Mouse (Mus musculus) liver, embryonic 12.5 days (tissue): ENCODE data around the gene Lrp5. TPM values are rescaled to one million over a fixed set of nuclear protein-coding genes. Genes with fewer than 3 reads are reported as not detected.
"Not testable (repeated sequence)": the region's sequence is repeated elsewhere in the genome, so short reads cannot be mapped to it uniquely, and the experiment has no call there.

Experiments
- ATAC-seq: fragments of 200-750 bp; cut with Nextera tagmentation; 2 replicates; pipeline ENCODE4 v1.8.0; 2017; ENCODE audit warnings: moderate number of reproducible peaks, mild to moderate bottlenecking, moderate library complexity
- H3K27ac ChIP-seq: fragments of 300-500 bp; sonication (generic); 2 replicates; pipeline ENCODE4 v1.5.1; 2016; ENCODE audit warnings: mild to moderate bottlenecking
- H3K27me3 ChIP-seq: fragments of 300-500 bp; sonication (generic); replicated peaks from 2 replicates; pipeline ENCODE4 v1.6.1; 2016; ENCODE audit warnings: mild to moderate bottlenecking, moderate library complexity
- H3K36me3 ChIP-seq: fragments of 300-500 bp; sonication (generic); 2 replicates; pipeline ENCODE4 v1.6.1; 2016; ENCODE audit warnings: mild to moderate bottlenecking, moderate library complexity
- H3K4me1 ChIP-seq: fragments of 300-500 bp; sonication (generic); 2 replicates; pipeline ENCODE4 v1.6.1; 2016
- H3K4me2 ChIP-seq: fragments of 300-500 bp; sonication (generic); 2 replicates; pipeline ENCODE4 v1.6.1; 2016; ENCODE audit warnings: mild to moderate bottlenecking, moderate library complexity
- H3K4me3 ChIP-seq: fragments of 300-500 bp; sonication (generic); 2 replicates; pipeline ENCODE4 v1.5.1; 2016; ENCODE audit warnings: mild to moderate bottlenecking, moderate library complexity
- H3K9ac ChIP-seq: fragments of 300-500 bp; sonication (generic); 2 replicates; pipeline ENCODE4 v1.6.1; 2016; ENCODE audit warnings: mild to moderate bottlenecking, moderate library complexity
- H3K9me3 ChIP-seq: fragments of 300-500 bp; sonication (generic); replicated peaks from 2 replicates; pipeline ENCODE4 v1.6.1; 2016; ENCODE audit warnings: mild to moderate bottlenecking, moderate library complexity
- WGBS: fragments of 180-500 bp; shearing (Covaris S2); methylation state at CpG from one replicate; pipeline ENCODE4 v1.1.7; 2016; ENCODE audit not compliant: insufficient replicate concordance; 5-methylcytosine and 5-hydroxymethylcytosine counted together
- polyA plus RNA-seq: library from polyadenylated mRNA; unstranded; fragments of >200 nt; fragmentation: Nextera tagmentation; extraction: Ambion mirVana; gene quantifications from 2 replicates; pipeline ENCODE4 v1.2.1, GENCODE M21; 2016

The Lrp5 gene
- polyA plus RNA-seq, 1 experiment from 2014 or later, result 2.7 TPM

DNA sequence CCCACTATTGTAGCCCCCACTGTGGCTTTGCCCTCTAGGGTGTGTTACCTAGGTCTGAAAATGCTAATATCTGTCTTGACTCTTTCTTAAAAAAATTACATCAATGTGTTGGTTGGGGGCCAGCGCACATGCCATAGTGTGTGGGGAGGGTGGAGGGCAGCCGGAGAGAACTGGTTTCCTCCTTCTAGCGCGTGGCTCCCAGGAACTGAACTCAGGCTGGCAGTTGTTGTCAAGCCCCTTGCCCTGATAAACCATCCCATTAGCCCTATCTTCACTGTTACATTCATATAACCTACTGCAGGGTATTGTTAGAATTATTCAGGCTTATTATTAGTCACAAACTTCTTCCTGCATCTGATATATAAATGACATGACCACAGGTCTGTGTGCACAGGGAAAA is 96.4 kb downstream of the Lrp5 start:
- Histone ChIP-seq H3K9me3 (no peaks in the 10 kb centered on the region), H3K27ac (peak overlapping the region; percentile 71), H3K9ac (no peak overlapping the region; the same call in 1 of the 2 replicates), H3K27me3 (no peaks in the 10 kb centered on the region), H3K4me2 (peak overlapping the region; percentile 40), H3K4me1 (peaks cover 26% of the 10 kb centered on the region), H3K4me3 (no peak overlapping the region), H3K36me3 (peaks cover 87% of the 10 kb centered on the region)
- ATAC-seq, result peak; percentile 58
- WGBS, result 51% methylated on average over 4 of the region's 4 CpGs

DNA sequence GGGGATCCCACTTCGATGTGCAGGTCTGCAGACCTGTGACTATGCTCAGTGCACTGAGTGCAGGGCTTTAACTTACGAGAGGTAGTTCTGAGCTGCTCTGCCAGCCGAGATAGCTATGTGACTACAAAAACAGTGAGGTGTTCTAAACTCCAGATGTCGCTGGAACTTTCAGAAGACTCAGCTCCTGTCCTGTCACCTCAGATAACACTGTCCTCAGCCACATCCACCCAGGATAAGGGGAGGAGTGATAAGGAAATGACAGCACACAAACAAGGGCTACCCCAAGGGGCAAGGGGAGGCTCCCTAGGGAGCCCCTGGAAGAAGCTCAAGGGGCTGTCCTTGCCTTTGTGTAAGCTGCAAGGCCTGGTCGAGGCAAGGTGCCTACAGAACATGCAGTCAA is 96.8 kb downstream of the Lrp5 start:
- Histone ChIP-seq H3K4me2 (peak overlapping the region; percentile 40), H3K4me3 (no peak overlapping the region), H3K9me3 (no peaks in the 10 kb centered on the region), H3K4me1 (peaks cover 26% of the 10 kb centered on the region), H3K27ac (peak overlapping the region; percentile 71), H3K36me3 (peaks cover 87% of the 10 kb centered on the region), H3K9ac (no peak overlapping the region; the same call in 1 of the 2 replicates), H3K27me3 (no peaks in the 10 kb centered on the region)
- WGBS, result 16% methylated on average over 5 of the region's 5 CpGs
- peak; percentile 89 for ATAC-seq

DNA sequence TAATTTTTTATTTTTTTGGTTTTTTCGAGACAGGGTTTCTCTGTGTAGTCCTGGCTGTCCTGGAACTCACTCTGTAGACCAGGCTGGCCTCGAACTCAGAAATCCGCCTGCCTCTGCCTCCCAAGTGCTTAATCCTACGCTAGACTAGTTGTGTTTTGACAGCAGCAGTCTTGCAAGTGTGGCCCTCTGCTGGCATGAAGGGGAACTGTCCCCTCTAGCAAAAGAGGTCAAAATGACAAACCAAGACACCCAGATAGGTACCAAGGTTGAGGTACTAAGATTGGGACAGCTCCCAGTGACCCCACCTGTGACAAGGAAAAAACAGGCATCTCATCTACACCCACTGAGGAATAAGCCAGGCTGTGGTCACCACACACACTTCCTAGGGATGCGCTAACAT is 98.6 kb downstream of the Lrp5 start:
- not testable (repeated sequence) for ATAC-seq, H3K9ac ChIP-seq, H3K27me3 ChIP-seq, H3K27ac ChIP-seq, H3K4me3 ChIP-seq, H3K9me3 ChIP-seq, H3K4me2 ChIP-seq
- 76% methylated on average over 5 of the region's 5 CpGs for WGBS
- H3K36me3 ChIP-seq, result peaks cover 76% of the 10 kb centered on the region
- peaks cover 26% of the 10 kb centered on the region for H3K4me1 ChIP-seq

DNA sequence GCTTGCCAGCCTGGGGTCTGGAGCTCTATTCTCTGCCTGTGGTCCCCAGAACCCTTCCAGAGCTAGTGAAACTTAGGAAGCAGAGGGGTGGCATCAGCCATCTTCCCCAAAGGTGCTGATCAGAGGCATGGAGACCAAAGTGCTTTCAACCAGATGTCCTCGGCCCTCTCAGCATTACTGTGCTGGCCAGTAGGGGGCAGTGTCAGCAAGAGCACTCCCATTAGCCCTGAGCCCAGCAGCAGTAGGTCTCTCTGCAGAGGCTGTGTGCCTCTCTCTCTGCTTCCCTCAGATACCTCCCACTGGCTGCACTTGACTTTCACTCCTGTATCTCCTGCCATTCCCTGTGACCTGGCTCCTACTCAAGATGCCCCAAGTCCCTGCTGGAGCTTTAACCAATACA is 99.8 kb downstream of the Lrp5 start:
- H3K27ac ChIP-seq, result no peak overlapping the region
- H3K4me3 ChIP-seq, result no peak overlapping the region
- no peak overlapping the region for H3K9ac ChIP-seq
- no peaks in the 10 kb centered on the region for H3K27me3 ChIP-seq
- no peaks in the 10 kb centered on the region for H3K9me3 ChIP-seq
- 0 out of 2 replicates have a peak, but pooled peaks have one; percentile 11 for ATAC-seq
- 29% methylated on average over 1 of the region's 1 CpGs for WGBS
- H3K4me1 ChIP-seq, result peaks cover 26% of the 10 kb centered on the region
- H3K4me2 ChIP-seq, result no peak overlapping the region
- H3K36me3 ChIP-seq, result peaks cover 64% of the 10 kb centered on the region

DNA sequence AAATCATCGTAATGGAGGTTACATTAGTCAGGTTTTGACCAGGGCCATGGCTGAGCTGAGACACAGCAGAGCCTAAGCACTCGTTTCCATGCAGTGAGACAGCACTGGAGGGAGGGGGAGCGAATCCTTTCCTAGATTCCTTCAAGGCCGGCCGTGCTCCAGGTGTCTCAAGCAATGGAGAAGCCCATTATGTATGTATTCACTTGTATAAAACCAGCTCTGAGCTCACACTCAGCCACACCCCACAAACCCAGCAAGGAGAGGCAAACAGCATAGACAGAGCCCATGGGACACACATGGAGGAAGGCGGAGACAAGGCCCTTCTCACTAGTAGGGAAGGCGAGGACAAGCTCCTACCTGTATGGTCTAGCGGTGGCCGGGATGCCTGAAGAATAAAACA is 100.3 kb downstream of the Lrp5 start:
- H3K9ac ChIP-seq, result no peak overlapping the region
- peaks cover 58% of the 10 kb centered on the region for H3K36me3 ChIP-seq
- no peak overlapping the region for H3K4me2 ChIP-seq
- no peaks in the 10 kb centered on the region for H3K27me3 ChIP-seq
- peaks cover 23% of the 10 kb centered on the region for H3K4me1 ChIP-seq
- H3K27ac ChIP-seq, result no peak overlapping the region
- 81% methylated on average over 9 of the region's 9 CpGs for WGBS
- H3K4me3 ChIP-seq, result no peak overlapping the region
- no peaks in the 10 kb centered on the region for H3K9me3 ChIP-seq
- no peak for ATAC-seq

DNA sequence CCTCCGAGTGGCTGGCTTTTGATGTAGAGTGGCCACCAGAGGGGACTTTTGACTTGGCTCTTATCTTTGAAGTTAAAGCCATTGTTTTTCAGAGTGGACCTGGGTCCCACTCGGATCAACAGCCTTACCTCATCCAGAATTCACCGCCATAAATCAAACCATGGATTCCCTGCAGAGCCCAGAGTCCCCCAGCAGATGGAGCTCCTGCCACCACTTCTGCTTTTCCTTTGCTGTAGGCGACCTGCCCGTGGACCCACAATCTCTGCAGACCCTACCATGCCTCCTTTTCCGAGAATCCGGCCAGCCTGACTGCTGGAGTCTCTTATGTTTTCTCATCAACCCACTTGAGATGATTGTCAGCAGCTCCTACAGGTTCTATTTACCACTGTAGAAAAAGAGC is 105.0 kb downstream of the Lrp5 start:
- H3K9me3 ChIP-seq, result no peaks in the 10 kb centered on the region
- H3K9ac ChIP-seq, result no peak overlapping the region
- peaks cover 23% of the 10 kb centered on the region for H3K36me3 ChIP-seq
- peaks cover 23% of the 10 kb centered on the region for H3K4me1 ChIP-seq
- H3K4me3 ChIP-seq, result no peak overlapping the region
- H3K27me3 ChIP-seq, result no peaks in the 10 kb centered on the region
- no peak overlapping the region for H3K27ac ChIP-seq
- WGBS, result 21% methylated on average over 7 of the region's 7 CpGs
- ATAC-seq, result no peak
- no peak overlapping the region for H3K4me2 ChIP-seq

DNA sequence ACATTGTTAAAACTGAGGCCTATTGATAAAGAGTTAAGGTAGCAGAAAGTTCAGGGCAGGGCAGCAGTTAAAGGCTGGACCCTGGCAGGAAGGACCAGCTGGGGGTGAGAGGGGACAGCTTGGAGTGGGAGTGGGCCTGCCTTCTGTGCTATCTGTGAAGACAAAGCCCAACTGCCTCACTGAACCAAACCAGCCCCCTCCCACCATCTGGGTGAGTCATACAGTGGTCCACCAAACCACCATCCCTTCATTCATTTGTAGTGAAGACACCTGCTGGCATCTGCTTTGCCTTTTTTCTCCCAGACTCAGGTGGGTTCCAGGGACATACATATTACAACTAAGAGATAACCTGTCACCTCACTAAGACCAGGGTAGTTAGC is 108.5 kb downstream of the Lrp5 start:
- Histone ChIP-seq H3K4me2 (peak overlapping the region; percentile 72), H3K27me3 (no peaks in the 10 kb centered on the region), H3K36me3 (no peaks in the 10 kb centered on the region), H3K4me1 (peaks cover 43% of the 10 kb centered on the region), H3K9me3 (no peaks in the 10 kb centered on the region), H3K9ac (no peak overlapping the region), H3K4me3 (no peak overlapping the region), H3K27ac (peak overlapping the region; percentile 94; the same call in 1 of the 2 replicates)
- ATAC-seq, result no peak

DNA sequence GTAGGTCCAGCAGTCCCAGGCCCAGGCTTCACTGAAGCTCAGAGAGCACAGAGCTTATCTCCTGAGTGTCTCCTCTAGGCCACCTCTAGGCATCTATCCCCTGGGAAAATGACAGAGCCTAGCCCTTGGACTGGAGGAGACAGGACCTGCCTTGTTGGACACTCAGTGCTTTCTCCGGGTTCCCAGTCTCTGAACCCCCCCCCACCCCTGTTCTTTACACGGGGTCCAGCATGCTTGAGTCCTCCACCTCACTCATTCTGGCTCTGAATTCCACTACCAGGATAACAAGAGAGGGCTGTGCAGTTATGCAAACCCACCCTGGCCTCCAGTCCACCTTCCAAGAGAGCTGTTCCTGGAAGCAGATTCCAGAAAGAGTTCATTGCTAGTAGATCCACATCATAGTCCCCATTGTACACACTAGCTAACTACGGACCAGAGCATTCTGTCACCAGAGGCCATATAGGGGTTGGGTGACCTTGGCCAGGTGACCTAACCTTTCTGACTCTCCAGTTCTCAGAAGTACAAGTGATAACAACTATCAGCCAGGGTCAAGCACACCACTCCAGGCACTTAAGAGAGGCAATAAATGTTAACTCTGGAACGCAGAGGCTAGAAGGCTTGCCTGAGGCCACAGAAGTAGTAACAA is 109.0 kb downstream of the Lrp5 start:
- whole genome bisulfite sequencing, result 58% methylated on average over 4 of the region's 4 CpGs
- Histone ChIP-seq H3K4me3 (peak overlapping the region; percentile 7; the same call in 1 of the 2 replicates), H3K4me2 (peak overlapping the region; percentile 72), H3K27ac (peak overlapping the region; percentile 94), H3K36me3 (no peaks in the 10 kb centered on the region; the same call in 1 of the 2 replicates), H3K9me3 (no peaks in the 10 kb centered on the region), H3K27me3 (no peaks in the 10 kb centered on the region), H3K9ac (peak overlapping the region; percentile 36), H3K4me1 (peaks cover 44% of the 10 kb centered on the region)
- no peak for ATAC-seq

DNA sequence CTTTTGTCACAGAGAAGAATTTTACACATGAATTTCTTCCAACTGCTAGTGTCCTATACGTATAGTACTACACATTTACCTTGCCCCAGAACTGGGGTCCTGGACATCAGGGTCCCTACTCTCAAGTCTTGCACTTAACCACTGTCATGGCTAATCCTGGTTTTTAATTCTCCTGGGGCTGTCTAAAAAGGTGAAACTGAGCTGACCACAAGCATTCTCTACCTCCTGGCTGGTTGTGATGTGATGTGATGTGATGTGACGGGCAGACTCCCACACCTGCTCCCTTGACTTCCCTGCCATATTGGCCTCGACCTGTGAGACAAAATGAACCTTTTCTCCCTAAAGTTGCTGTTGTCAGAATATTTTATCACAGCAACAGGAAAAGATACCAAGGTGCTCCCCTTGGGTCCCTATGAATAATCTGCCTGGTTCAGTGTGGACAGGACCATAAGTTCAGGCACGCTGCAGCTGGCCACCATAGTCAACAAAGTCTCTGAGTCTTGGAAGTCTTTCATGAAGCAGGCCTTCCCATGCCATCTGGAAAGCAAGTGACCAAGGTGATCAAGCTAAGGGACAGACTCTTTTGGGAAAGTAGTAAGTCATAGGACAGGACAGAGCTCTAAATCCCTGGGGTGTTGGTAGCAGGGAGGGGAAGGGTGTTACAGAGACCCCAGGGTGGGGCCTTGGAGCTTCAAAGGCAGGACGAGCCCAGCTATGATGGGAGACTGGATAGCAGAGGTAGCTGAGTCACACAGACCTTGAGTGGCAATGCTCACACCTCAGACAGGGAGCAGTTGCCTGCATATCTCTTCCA is 109.7 kb downstream of the Lrp5 start:
- H3K9me3 ChIP-seq, result no peaks in the 10 kb centered on the region
- peak overlapping the region; percentile 94 for H3K9ac ChIP-seq
- ATAC-seq, result no peak
- peak overlapping the region; percentile 80 for H3K4me3 ChIP-seq
- H3K27me3 ChIP-seq, result no peaks in the 10 kb centered on the region
- peak overlapping the region; percentile 72 for H3K4me2 ChIP-seq
- 58% methylated on average over 5 of the region's 5 CpGs for WGBS
- peaks cover 2% of the 10 kb centered on the region; the same call in 1 of the 2 replicates for H3K36me3 ChIP-seq
- peak overlapping the region; percentile 94 for H3K27ac ChIP-seq
- H3K4me1 ChIP-seq, result peaks cover 44% of the 10 kb centered on the region

DNA sequence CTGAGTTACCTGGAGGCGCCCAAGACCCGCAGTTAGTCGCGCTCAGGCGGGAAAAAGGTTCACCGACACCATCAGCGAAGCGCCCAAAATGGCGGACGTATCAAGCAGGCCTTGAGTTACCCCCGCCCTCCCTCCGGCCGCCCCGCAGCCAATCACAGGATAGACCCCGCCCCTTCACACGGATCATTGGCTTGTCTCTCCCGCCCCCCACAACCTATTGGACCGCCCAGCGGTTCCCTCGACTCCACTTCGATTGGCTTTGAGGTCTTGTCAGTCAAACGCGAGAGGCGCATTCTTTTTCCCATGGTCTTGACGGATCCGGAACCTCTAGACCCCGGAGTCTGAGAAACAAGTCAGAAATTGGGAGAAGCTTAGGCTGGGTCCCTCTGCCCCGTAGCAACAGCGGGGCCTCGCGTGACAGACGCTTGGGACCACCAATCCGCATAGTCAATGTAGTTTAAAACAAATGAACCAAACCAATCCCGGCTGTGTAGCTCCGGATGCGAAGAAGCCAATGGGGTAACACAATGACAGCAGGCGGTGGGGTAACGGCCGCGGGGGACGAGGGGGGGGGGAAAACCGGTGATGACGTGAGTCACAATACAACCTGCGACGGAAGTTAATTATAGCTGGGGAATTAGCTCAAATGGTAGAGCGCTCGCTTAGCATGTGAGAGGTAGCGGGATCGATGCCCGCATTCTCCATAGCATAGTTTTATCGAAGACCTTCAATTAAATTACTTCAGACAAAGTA is 110.6 kb downstream of the Lrp5 start, which contains the start of gene Ppp6r3:
Gene Ppp6r3 (minus strand): TSS at position 118 of the 753 bp plus-strand sequence.
- H3K27me3 ChIP-seq, result no peaks in the 10 kb centered on the region
- H3K4me3 ChIP-seq, result peak within 1 kb of the TSS; percentile 80
- 1% methylated on average over 51 of the region's 51 CpGs for WGBS
- H3K9ac ChIP-seq, result peak within 1 kb of the TSS; percentile 94
- peak within 1 kb of the TSS; percentile 94 for H3K27ac ChIP-seq
- H3K9me3 ChIP-seq, result no peaks in the 10 kb centered on the region
- peaks cover 46% of the 10 kb centered on the region for H3K4me1 ChIP-seq
- H3K36me3 ChIP-seq, result peaks cover 2% of the 10 kb centered on the region; the same call in 1 of the 2 replicates
- peak; percentile 96 for ATAC-seq
- H3K4me2 ChIP-seq, result peak within 1 kb of the TSS; percentile 87

DNA sequence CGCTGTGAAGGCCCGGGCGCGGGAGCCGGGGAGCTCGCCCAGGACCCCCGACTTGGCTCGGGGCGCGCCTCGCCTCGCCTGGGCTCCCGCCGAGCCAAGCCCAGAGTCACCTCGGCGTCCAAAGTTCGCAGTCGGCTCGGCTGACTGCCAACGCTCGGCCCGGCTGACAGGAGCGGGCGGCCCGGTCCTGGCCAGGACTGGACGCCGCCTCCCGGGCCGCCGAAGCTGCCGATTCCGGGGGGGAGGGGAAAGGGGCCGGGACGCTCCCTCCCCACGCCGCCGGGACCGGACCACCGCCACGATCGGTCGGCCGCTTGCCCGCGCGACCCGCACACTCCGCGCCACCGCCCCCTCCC is 111.1 kb downstream of the Lrp5 start:
- peak overlapping the region; percentile 87 for H3K4me2 ChIP-seq
- H3K9ac ChIP-seq, result peak overlapping the region; percentile 94
- peaks cover 50% of the 10 kb centered on the region for H3K4me1 ChIP-seq
- H3K27ac ChIP-seq, result peak overlapping the region; percentile 94
- peaks cover 6% of the 10 kb centered on the region; the same call in 1 of the 2 replicates for H3K36me3 ChIP-seq
- peak overlapping the region; percentile 80 for H3K4me3 ChIP-seq
- WGBS, result under 1% methylated on average over 34 of the region's 50 CpGs
- no peaks in the 10 kb centered on the region for H3K9me3 ChIP-seq
- H3K27me3 ChIP-seq, result no peaks in the 10 kb centered on the region
- peak; percentile 66 for ATAC-seq
